Mouse (Mus musculus) neural tube, embryonic 15.5 days (tissue): ENCODE results near the gene Iqschfp. TPM values are rescaled to one million over a fixed set of nuclear protein-coding genes. Genes with fewer than 3 reads are reported as not detected.
"Not testable (repeated sequence)": the region's sequence is repeated elsewhere in the genome, so short reads cannot be mapped to it uniquely, and the experiment has no call there.

Source experiments
- ATAC-seq: fragments of 200-750 bp; cut with Nextera tagmentation; 2 replicates; pipeline ENCODE4 v1.8.0; 2017; ENCODE audit warnings: mild to moderate bottlenecking, moderate TSS enrichment, moderate library complexity; ENCODE audit not compliant: low FRiP score
- H3K27ac ChIP-seq: fragments of 300-500 bp; sonication (generic); replicated peaks from 2 replicates; pipeline ENCODE4 v1.5.1; 2015; ENCODE audit warnings: mild to moderate bottlenecking, inconsistent platforms
- H3K27me3 ChIP-seq: fragments of 300-500 bp; sonication (generic); replicated peaks from 2 replicates; pipeline ENCODE4 v1.6.1; 2015; ENCODE audit warnings: inconsistent platforms
- H3K36me3 ChIP-seq: fragments of 300-500 bp; sonication (generic); 2 replicates; pipeline ENCODE4 v1.6.1; 2015; ENCODE audit warnings: inconsistent platforms
- H3K4me1 ChIP-seq: fragments of 300-500 bp; sonication (generic); 2 replicates; pipeline ENCODE4 v1.6.1; 2015; ENCODE audit warnings: inconsistent platforms
- H3K4me2 ChIP-seq: fragments of 300-500 bp; sonication (generic); 2 replicates; pipeline ENCODE4 v1.6.1; 2015; ENCODE audit warnings: inconsistent platforms, mild to moderate bottlenecking, moderate library complexity
- H3K4me3 ChIP-seq: fragments of 300-500 bp; sonication (generic); replicated peaks from 2 replicates; pipeline ENCODE4 v1.5.1; 2015; ENCODE audit warnings: mild to moderate bottlenecking, inconsistent platforms
- H3K9ac ChIP-seq: fragments of 300-500 bp; sonication (generic); replicated peaks from 2 replicates; pipeline ENCODE4 v1.6.1; 2015; ENCODE audit warnings: mild to moderate bottlenecking, inconsistent platforms
- H3K9me3 ChIP-seq: fragments of 300-500 bp; sonication (generic); replicated peaks from 2 replicates; pipeline ENCODE4 v1.6.1; 2016; ENCODE audit warnings: inconsistent platforms
- WGBS: fragments of 180-500 bp; shearing (Covaris S2); methylation state at CpG from one replicate; pipeline ENCODE4 v1.1.7; 2015; ENCODE audit warnings: mixed read lengths; 5-methylcytosine and 5-hydroxymethylcytosine counted together
- polyA plus RNA-seq: library from polyadenylated mRNA; unstranded; fragments of >200 nt; fragmentation: Nextera tagmentation; extraction: Ambion mirVana; gene quantifications from 2 replicates; pipeline ENCODE4 v1.2.1, GENCODE M21; 2015

Gene Iqschfp
- polyA plus RNA-seq, 1 experiment from 2014 or later = 7.2 TPM

- 65% methylated on average over 4 of the region's 4 CpGs for WGBS
- Histone ChIP-seq H3K9me3 (no peaks in the 10 kb centered on the region), H3K27ac (no peak overlapping the region), H3K4me3 (no peak overlapping the region), H3K4me2 (no peak overlapping the region), H3K27me3 (no peaks in the 10 kb centered on the region), H3K4me1 (no peaks in the 10 kb centered on the region), H3K9ac (no peak overlapping the region), H3K36me3 (no peaks in the 10 kb centered on the region)
- ATAC-seq = no peak
Measured at GRCm38 (mm10) chr3:68096724-68097431, 204.8 kb downstream of the Iqschfp start.

GRCm38 (mm10) chr3:68099561-68099960 lies 207.5 kb downstream of the Iqschfp start:
- H3K9me3 ChIP-seq, H3K27me3 ChIP-seq, H3K4me1 ChIP-seq, ATAC-seq, H3K9ac ChIP-seq, H3K4me2 ChIP-seq, H3K27ac ChIP-seq, H3K36me3 ChIP-seq, H3K4me3 ChIP-seq: not testable (repeated sequence)
- WGBS = 87% methylated on average over 6 of the region's 6 CpGs

- H3K4me1 ChIP-seq = peaks cover 9% of the 10 kb centered on the region
- no peaks in the 10 kb centered on the region for H3K9me3 ChIP-seq
- 83% methylated on average over 4 of the region's 4 CpGs for WGBS
- H3K4me3 ChIP-seq = no peak overlapping the region
- H3K36me3 ChIP-seq = no peaks in the 10 kb centered on the region
- H3K27me3 ChIP-seq = no peaks in the 10 kb centered on the region
- no peak overlapping the region for H3K4me2 ChIP-seq
- no peak overlapping the region for H3K9ac ChIP-seq
- no peak for ATAC-seq
- H3K27ac ChIP-seq = no peak overlapping the region
Measured at GRCm38 (mm10) chr3:68101343-68101742, 209.3 kb downstream of the Iqschfp start.

GRCm38 (mm10) chr3:68105081-68105685 lies 213.2 kb downstream of the Iqschfp start:
- Histone ChIP-seq H3K9me3 (no peaks in the 10 kb centered on the region), H3K27ac (no peak overlapping the region), H3K27me3 (no peaks in the 10 kb centered on the region), H3K4me1 (peaks cover 12% of the 10 kb centered on the region), H3K4me2 (no peak overlapping the region), H3K36me3 (no peaks in the 10 kb centered on the region), H3K4me3 (no peak overlapping the region), H3K9ac (no peak overlapping the region)
- 26% methylated on average over 2 of the region's 2 CpGs for WGBS
- ATAC-seq = peak; percentile 63; the same call in 1 of the 2 replicates

- no peak for ATAC-seq
- no peak overlapping the region for H3K4me2 ChIP-seq
- WGBS = 59% methylated on average over 5 of the region's 5 CpGs
Measured at GRCm38 (mm10) chr3:68121338-68121737, 229.3 kb downstream of the Iqschfp start.

GRCm38 (mm10) chr3:68126284-68126856 lies 234.3 kb downstream of the Iqschfp start:
- ATAC-seq = no peak
- Histone ChIP-seq H3K9ac (no peak overlapping the region), H3K27me3 (no peaks in the 10 kb centered on the region), H3K4me1 (no peaks in the 10 kb centered on the region; the same call in 1 of the 2 replicates), H3K9me3 (no peaks in the 10 kb centered on the region), H3K36me3 (no peaks in the 10 kb centered on the region), H3K4me2 (no peak overlapping the region), H3K4me3 (no peak overlapping the region), H3K27ac (no peak overlapping the region)
- WGBS = 40% methylated on average over 6 of the region's 6 CpGs

More at GRCm38 (mm10) chr3:68121338-68121737, 229.3 kb downstream of the Iqschfp start:
- Histone ChIP-seq H3K36me3 (no peaks in the 10 kb centered on the region), H3K27ac (no peak overlapping the region), H3K9me3 (no peaks in the 10 kb centered on the region), H3K4me3 (no peak overlapping the region), H3K4me1 (no peaks in the 10 kb centered on the region; the same call in 1 of the 2 replicates), H3K27me3 (no peaks in the 10 kb centered on the region), H3K9ac (no peak overlapping the region)

- no peak for ATAC-seq
- Histone ChIP-seq H3K4me1 (no peaks in the 10 kb centered on the region; the same call in 1 of the 2 replicates), H3K9me3 (no peaks in the 10 kb centered on the region), H3K27me3 (no peaks in the 10 kb centered on the region), H3K9ac (no peak overlapping the region), H3K4me2 (no peak overlapping the region), H3K27ac (no peak overlapping the region), H3K36me3 (no peaks in the 10 kb centered on the region), H3K4me3 (no peak overlapping the region)
- WGBS = 94% methylated on average over 1 of the region's 1 CpGs
Measured at GRCm38 (mm10) chr3:68130386-68130785, 238.4 kb downstream of the Iqschfp start.

- H3K27ac ChIP-seq = no peak overlapping the region
- 0 out of 2 replicates have a peak, but pooled peaks cover 4% of the 10 kb centered on the region for H3K4me1 ChIP-seq
- no peaks in the 10 kb centered on the region for H3K36me3 ChIP-seq
- no peak for ATAC-seq
- WGBS = 46% methylated on average over 5 of the region's 5 CpGs
- no peaks in the 10 kb centered on the region for H3K27me3 ChIP-seq
- H3K9ac ChIP-seq = no peak overlapping the region
- H3K4me2 ChIP-seq = no peak overlapping the region
- H3K4me3 ChIP-seq = no peak overlapping the region
- H3K9me3 ChIP-seq = no peaks in the 10 kb centered on the region
Measured at GRCm38 (mm10) chr3:68138833-68139627, 247.0 kb downstream of the Iqschfp start.

GRCm38 (mm10) chr3:68150688-68151087 lies 258.7 kb downstream of the Iqschfp start:
- 70% methylated on average over 8 of the region's 8 CpGs for WGBS

GRCm38 (mm10) chr3:68160175-68160574 lies 268.1 kb downstream of the Iqschfp start:
- H3K27me3 ChIP-seq = no peaks in the 10 kb centered on the region
- H3K36me3 ChIP-seq = no peaks in the 10 kb centered on the region
- 85% methylated on average over 1 of the region's 1 CpGs for whole genome bisulfite sequencing
- no peaks in the 10 kb centered on the region for H3K4me1 ChIP-seq
- H3K9me3 ChIP-seq = no peaks in the 10 kb centered on the region
- H3K4me2 ChIP-seq = no peak overlapping the region
- no peak for ATAC-seq
- no peak overlapping the region for H3K4me3 ChIP-seq
- H3K9ac ChIP-seq = no peak overlapping the region
- H3K27ac ChIP-seq = no peak overlapping the region

More at GRCm38 (mm10) chr3:68150688-68151087, 258.7 kb downstream of the Iqschfp start:
- H3K9ac ChIP-seq = no peak overlapping the region
- no peaks in the 10 kb centered on the region for H3K27me3 ChIP-seq
- no peak for ATAC-seq
- no peak overlapping the region for H3K4me3 ChIP-seq
- H3K4me1 ChIP-seq = no peaks in the 10 kb centered on the region
- H3K4me2 ChIP-seq = no peak overlapping the region
- H3K36me3 ChIP-seq = no peaks in the 10 kb centered on the region
- no peak overlapping the region for H3K27ac ChIP-seq
- H3K9me3 ChIP-seq = no peaks in the 10 kb centered on the region

GRCm38 (mm10) chr3:68160760-68161159 lies 268.7 kb downstream of the Iqschfp start:
- no peak for ATAC-seq
- whole genome bisulfite sequencing = 84% methylated on average over 3 of the region's 3 CpGs
- Histone ChIP-seq H3K4me2 (no peak overlapping the region), H3K9ac (no peak overlapping the region), H3K4me1 (no peaks in the 10 kb centered on the region), H3K9me3 (no peaks in the 10 kb centered on the region), H3K4me3 (no peak overlapping the region), H3K36me3 (no peaks in the 10 kb centered on the region), H3K27me3 (no peaks in the 10 kb centered on the region), H3K27ac (no peak overlapping the region)
